In the genomic region with DNA sequence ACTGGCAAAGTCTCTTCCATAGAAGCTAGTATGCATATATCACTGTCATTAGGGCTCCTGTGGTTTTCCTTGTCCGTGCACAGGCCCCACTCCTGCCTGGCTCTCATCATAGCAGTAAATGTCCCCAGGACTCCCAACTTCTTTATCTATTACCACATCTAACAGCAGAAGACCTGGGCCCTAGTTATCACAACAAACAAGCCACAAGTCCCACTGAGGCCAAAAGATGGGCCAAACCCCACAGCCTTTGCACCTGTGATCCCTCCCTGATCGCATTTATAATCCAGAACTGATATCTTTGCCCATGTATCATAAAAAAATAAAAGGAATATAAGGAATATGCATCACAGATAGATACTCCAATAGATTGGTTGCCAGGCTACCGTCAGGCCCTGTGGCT, we compare ENCODE assay signal across 30 mouse cellular contexts.
"Had no signal": no experiment of that assay in that cellular context is flagged by ENCODE, and none has a peak within 500 bp of the region (broad histone marks: within the 10 kb centered on the region; RNA-seq: fewer than 3 reads in every experiment).

No protein-coding gene starts in this region.

- H3K9me3 ChIP-seq: heart, embryonic 10.5 days; heart, embryonic 12.5 days; heart, embryonic 13.5 days; heart, embryonic 15.5 days; hindbrain, embryonic 10.5 days; hindbrain, embryonic 12.5 days; hindbrain, embryonic 13.5 days; hindbrain, embryonic 15.5 days; intestine, embryonic 15.5 days; kidney, embryonic 15.5 days had no signal

- H3K27ac ChIP-seq: heart, embryonic 10.5 days; heart, embryonic 13.5 days; heart, embryonic 15.5 days; hindbrain, embryonic 10.5 days; hindbrain, embryonic 12.5 days; hindbrain, embryonic 13.5 days; hindbrain, embryonic 14.5 days; hindbrain, embryonic 15.5 days; hindbrain, postnatal 0 days; intestine, embryonic 15.5 days; kidney, embryonic 15.5 days; kidney, postnatal 0 days; layer of hippocampus, adult 2 months; left cerebral cortex, adult 2 months had no signal

- DNase-seq: heart, postnatal 10 days; heart, postnatal 14 days; heart, postnatal 36 days; heart, postnatal 4 days; kidney, adult 11 months; kidney, adult 18-20 months; kidney, adult 2 months; kidney, adult 8-10 months; kidney, adult 9 months; kidney, postnatal 10 days; kidney, postnatal 14 days; kidney, postnatal 25 days; kidney, postnatal 36 days; kidney, postnatal 4 days; layer of hippocampus, postnatal 36 days had no signal

- H3K4me1 ChIP-seq: heart, embryonic 10.5 days; heart, embryonic 13.5 days; heart, embryonic 15.5 days; intestine, embryonic 15.5 days; kidney, embryonic 15.5 days had no signal

- H3K36me3 ChIP-seq: heart, embryonic 10.5 days; heart, embryonic 12.5 days; heart, embryonic 13.5 days; heart, embryonic 15.5 days; hindbrain, embryonic 10.5 days; hindbrain, embryonic 12.5 days; hindbrain, embryonic 13.5 days; hindbrain, embryonic 15.5 days; intestine, embryonic 15.5 days; kidney, embryonic 15.5 days had no signal

- H3K9ac ChIP-seq: heart, embryonic 12.5 days; heart, embryonic 13.5 days; heart, embryonic 15.5 days; hindbrain, embryonic 12.5 days; hindbrain, embryonic 13.5 days; hindbrain, embryonic 14.5 days; hindbrain, embryonic 15.5 days; intestine, embryonic 15.5 days; kidney, embryonic 15.5 days had no signal

- H3K27me3 ChIP-seq: heart, embryonic 12.5 days; heart, embryonic 13.5 days; heart, embryonic 15.5 days; hindbrain, embryonic 12.5 days; hindbrain, embryonic 13.5 days; hindbrain, embryonic 15.5 days; intestine, embryonic 15.5 days; kidney, embryonic 15.5 days had no signal

- H3K4me3 ChIP-seq: heart, embryonic 10.5 days; heart, embryonic 12.5 days; heart, embryonic 13.5 days; heart, embryonic 15.5 days; hindbrain, embryonic 10.5 days; hindbrain, embryonic 12.5 days; hindbrain, embryonic 13.5 days; hindbrain, embryonic 15.5 days; intestine, embryonic 15.5 days; kidney, embryonic 15.5 days; layer of hippocampus, adult 2 months; left cerebral cortex, adult 2 months had no signal
